Mouse (Mus musculus): ENCODE measurements around the gene Fam25c. TPM values are rescaled to one million over a fixed set of nuclear protein-coding genes. Genes with fewer than 3 reads are reported as not detected.
"Not testable (repeated sequence)": the region's sequence is repeated elsewhere in the genome, so short reads cannot be mapped to it uniquely, and the experiment has no call there.

The Fam25c gene
- polyA plus RNA-seq, 1 experiment from 2014 or later: not detected

GRCm38 (mm10) chr14:34371763-34372162, 16.5 kb upstream of the Fam25c start:
- WGBS: 60% methylated on average over 2 of the region's 2 CpGs
- Histone ChIP-seq H3K27ac (replicated peaks; ENCODE audit: low read depth, low read length) (no peak overlapping the region), H3K4me2 (ENCODE audit: low read depth, severe bottlenecking) (no peak overlapping the region), H3K4me1 (ENCODE audit: control insufficient read depth, insufficient read depth, low read length) (no peaks in the 10 kb centered on the region), H3K9ac (ENCODE audit: low read length) (no peak overlapping the region), H3K36me3 (ENCODE audit: control insufficient read depth, insufficient read depth, low read length) (no peaks in the 10 kb centered on the region), H3K9me3 (ENCODE audit: control insufficient read depth, low read length) (no peaks in the 10 kb centered on the region), H3K4me3 (ENCODE audit: low read depth, low read length) (no peak overlapping the region), H3K27me3 (ENCODE audit: control insufficient read depth, insufficient read depth, low read length) (no peaks in the 10 kb centered on the region)
- ATAC-seq (ENCODE audit: insufficient number of reproducible peaks, low FRiP score, low TSS enrichment, low read depth) (no peak), DNase-seq (ENCODE audit: low spot score) (no peak)

GRCm38 (mm10) chr14:34370921-34371320, 15.7 kb upstream of the Fam25c start:
- Histone ChIP-seq H3K9me3 (ENCODE audit: control insufficient read depth, low read length) (no peaks in the 10 kb centered on the region), H3K4me1 (ENCODE audit: control insufficient read depth, insufficient read depth, low read length) (no peaks in the 10 kb centered on the region), H3K36me3 (ENCODE audit: control insufficient read depth, insufficient read depth, low read length) (no peaks in the 10 kb centered on the region), H3K4me2 (ENCODE audit: low read depth, severe bottlenecking) (no peak overlapping the region), H3K27me3 (ENCODE audit: control insufficient read depth, insufficient read depth, low read length) (no peaks in the 10 kb centered on the region), H3K9ac (ENCODE audit: low read length) (no peak overlapping the region), H3K27ac (replicated peaks; ENCODE audit: low read depth, low read length) (no peak overlapping the region), H3K4me3 (ENCODE audit: low read depth, low read length) (no peak overlapping the region)
- ATAC-seq (ENCODE audit: insufficient number of reproducible peaks, low FRiP score, low TSS enrichment, low read depth) (no peak), DNase-seq (ENCODE audit: low spot score) (no peak)
- 88% methylated on average over 3 of the region's 3 CpGs for WGBS

GRCm38 (mm10) chr14:34370203-34370602, 15.0 kb upstream of the Fam25c start:
- no peak overlapping the region for H3K9ac ChIP-seq (ENCODE audit: low read length)
- WGBS: 56% methylated on average over 3 of the region's 3 CpGs
- H3K4me3 ChIP-seq (ENCODE audit: low read depth, low read length): no peak overlapping the region
- no peaks in the 10 kb centered on the region for H3K4me1 ChIP-seq (ENCODE audit: control insufficient read depth, insufficient read depth, low read length)
- no peak overlapping the region for H3K27ac ChIP-seq (replicated peaks; ENCODE audit: low read depth, low read length)
- H3K27me3 ChIP-seq (ENCODE audit: control insufficient read depth, insufficient read depth, low read length): no peaks in the 10 kb centered on the region
- ATAC-seq (ENCODE audit: insufficient number of reproducible peaks, low FRiP score, low TSS enrichment, low read depth): no peak
- H3K9me3 ChIP-seq (ENCODE audit: control insufficient read depth, low read length): no peaks in the 10 kb centered on the region
- H3K36me3 ChIP-seq (ENCODE audit: control insufficient read depth, insufficient read depth, low read length): no peaks in the 10 kb centered on the region
- no peak for DNase-seq (ENCODE audit: low spot score)
- H3K4me2 ChIP-seq (ENCODE audit: low read depth, severe bottlenecking): no peak overlapping the region

GRCm38 (mm10) chr14:34365147-34365507, 9.9 kb upstream of the Fam25c start:
- Histone ChIP-seq H3K9ac (ENCODE audit: low read length) (no peak overlapping the region), H3K9me3 (ENCODE audit: control insufficient read depth, low read length) (no peaks in the 10 kb centered on the region; the same call in 1 of the 2 replicates), H3K4me1 (ENCODE audit: control insufficient read depth, insufficient read depth, low read length) (peaks cover 5% of the 10 kb centered on the region; the same call in 1 of the 2 replicates), H3K27ac (replicated peaks; ENCODE audit: low read depth, low read length) (no peak overlapping the region), H3K4me2 (ENCODE audit: low read depth, severe bottlenecking) (no peak overlapping the region), H3K36me3 (ENCODE audit: control insufficient read depth, insufficient read depth, low read length) (no peaks in the 10 kb centered on the region), H3K27me3 (ENCODE audit: control insufficient read depth, insufficient read depth, low read length) (peaks cover 6% of the 10 kb centered on the region; the same call in 1 of the 2 replicates), H3K4me3 (ENCODE audit: low read depth, low read length) (no peak overlapping the region)
- DNase-seq (ENCODE audit: low spot score) (no peak), ATAC-seq (ENCODE audit: insufficient number of reproducible peaks, low FRiP score, low TSS enrichment, low read depth) (no peak)
- WGBS: 88% methylated on average over 2 of the region's 2 CpGs

- not testable (repeated sequence) for ATAC-seq (ENCODE audit: insufficient number of reproducible peaks, low FRiP score, low TSS enrichment, low read depth); H3K4me1 ChIP-seq (ENCODE audit: control insufficient read depth, insufficient read depth, low read length); H3K27me3 ChIP-seq (ENCODE audit: control insufficient read depth, insufficient read depth, low read length); H3K36me3 ChIP-seq (ENCODE audit: control insufficient read depth, insufficient read depth, low read length); DNase-seq (ENCODE audit: low spot score); H3K9me3 ChIP-seq (ENCODE audit: control insufficient read depth, low read length); H3K9ac ChIP-seq (ENCODE audit: low read length); H3K27ac ChIP-seq (replicated peaks; ENCODE audit: low read depth, low read length)
- 76% methylated on average over 15 of the region's 15 CpGs for WGBS
- peak overlapping the region; percentile 70; the same call in 1 of the 2 replicates for H3K4me2 ChIP-seq (ENCODE audit: low read depth, severe bottlenecking)
- peak overlapping the region; percentile 33; the same call in 1 of the 2 replicates for H3K4me3 ChIP-seq (ENCODE audit: low read depth, low read length)
Measured at GRCm38 (mm10) chr14:34364254-34365146, 9.3 kb upstream of the Fam25c start.

GRCm38 (mm10) chr14:34363490-34364253, 8.4 kb upstream of the Fam25c start:
- ATAC-seq (ENCODE audit: insufficient number of reproducible peaks, low FRiP score, low TSS enrichment, low read depth) (no peak), DNase-seq (ENCODE audit: low spot score) (peak; percentile 62)
- Histone ChIP-seq H3K4me1 (ENCODE audit: control insufficient read depth, insufficient read depth, low read length) (peaks cover 5% of the 10 kb centered on the region; the same call in 1 of the 2 replicates), H3K4me2 (ENCODE audit: low read depth, severe bottlenecking) (peak overlapping the region; percentile 70), H3K27me3 (ENCODE audit: control insufficient read depth, insufficient read depth, low read length) (peaks cover 6% of the 10 kb centered on the region; the same call in 1 of the 2 replicates), H3K9ac (ENCODE audit: low read length) (peak overlapping the region; percentile 30), H3K9me3 (ENCODE audit: control insufficient read depth, low read length) (no peaks in the 10 kb centered on the region; the same call in 1 of the 2 replicates), H3K4me3 (ENCODE audit: low read depth, low read length) (peak overlapping the region; percentile 33), H3K27ac (replicated peaks; ENCODE audit: low read depth, low read length) (no peak overlapping the region), H3K36me3 (ENCODE audit: control insufficient read depth, insufficient read depth, low read length) (no peaks in the 10 kb centered on the region)
- 3% methylated on average over 32 of the region's 32 CpGs for WGBS

GRCm38 (mm10) chr14:34362726-34363445, 7.7 kb upstream of the Fam25c start:
- WGBS: 28% methylated on average over 18 of the region's 18 CpGs
- Histone ChIP-seq H3K4me3 (ENCODE audit: low read depth, low read length) (peak overlapping the region; percentile 33), H3K4me1 (ENCODE audit: control insufficient read depth, insufficient read depth, low read length) (peaks cover 5% of the 10 kb centered on the region; the same call in 1 of the 2 replicates), H3K9ac (ENCODE audit: low read length) (peak overlapping the region; percentile 30), H3K27ac (replicated peaks; ENCODE audit: low read depth, low read length) (no peak overlapping the region), H3K4me2 (ENCODE audit: low read depth, severe bottlenecking) (peak overlapping the region; percentile 70), H3K36me3 (ENCODE audit: control insufficient read depth, insufficient read depth, low read length) (no peaks in the 10 kb centered on the region), H3K9me3 (ENCODE audit: control insufficient read depth, low read length) (no peaks in the 10 kb centered on the region; the same call in 1 of the 2 replicates), H3K27me3 (ENCODE audit: control insufficient read depth, insufficient read depth, low read length) (peaks cover 6% of the 10 kb centered on the region; the same call in 1 of the 2 replicates)
- DNase-seq (ENCODE audit: low spot score) (peak; percentile 60), ATAC-seq (ENCODE audit: insufficient number of reproducible peaks, low FRiP score, low TSS enrichment, low read depth) (no peak)

GRCm38 (mm10) chr14:34362135-34362534, 6.9 kb upstream of the Fam25c start:
- H3K27me3 ChIP-seq (ENCODE audit: control insufficient read depth, insufficient read depth, low read length): peaks cover 6% of the 10 kb centered on the region; the same call in 1 of the 2 replicates
- DNase-seq (ENCODE audit: low spot score) (no peak), ATAC-seq (ENCODE audit: insufficient number of reproducible peaks, low FRiP score, low TSS enrichment, low read depth) (no peak)
- no peaks in the 10 kb centered on the region for H3K36me3 ChIP-seq (ENCODE audit: control insufficient read depth, insufficient read depth, low read length)
- H3K9me3 ChIP-seq (ENCODE audit: control insufficient read depth, low read length): no peaks in the 10 kb centered on the region; the same call in 1 of the 2 replicates
- WGBS: 74% methylated on average over 4 of the region's 4 CpGs
- H3K27ac ChIP-seq (replicated peaks; ENCODE audit: low read depth, low read length): no peak overlapping the region
- H3K4me2 ChIP-seq (ENCODE audit: low read depth, severe bottlenecking): no peak overlapping the region
- no peak overlapping the region for H3K9ac ChIP-seq (ENCODE audit: low read length)
- H3K4me3 ChIP-seq (ENCODE audit: low read depth, low read length): no peak overlapping the region
- H3K4me1 ChIP-seq (ENCODE audit: control insufficient read depth, insufficient read depth, low read length): peaks cover 5% of the 10 kb centered on the region; the same call in 1 of the 2 replicates

Data from limb, embryonic 11.5 days (tissue).